Mouse (Mus musculus): ENCODE data around the gene Fabp3. TPM values are rescaled to one million over a fixed set of nuclear protein-coding genes. Genes with fewer than 3 reads are reported as not detected.

The Fabp3 gene
- polyA plus RNA-seq, 2 experiments: 0.15 to 0.22 TPM

DNA sequence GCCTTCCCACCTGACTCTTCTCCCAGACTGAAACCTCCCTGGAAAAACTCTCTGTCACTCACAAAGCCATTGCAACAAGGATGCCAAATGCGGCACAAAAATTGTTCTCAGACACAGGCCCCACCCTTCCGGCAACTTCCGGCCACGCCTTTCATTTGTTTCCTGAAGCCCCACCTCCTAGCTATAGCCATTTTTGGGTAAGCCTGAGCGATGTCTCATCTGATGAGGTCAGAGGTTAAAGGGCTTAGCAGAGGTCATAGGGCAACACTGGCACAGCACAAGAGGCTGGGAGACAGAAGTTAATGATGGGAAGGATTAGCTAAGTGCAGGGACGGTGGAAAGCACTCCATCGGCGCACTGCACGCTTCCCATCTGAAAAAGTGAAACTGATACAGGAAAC, 41.8 kb upstream of the Fabp3 start:
- Histone ChIP-seq H3K27ac (no peak overlapping the region), H3K4me1 (replicated peaks; ENCODE audit: control insufficient read depth in 2 of 2, insufficient read depth in 2 of 2, low read length in 1 of 2) (peaks cover 0 to 18% of the 10 kb centered on the region in 2 experiments; a peak in 3 of 4 replicates), H3K4me3 (ENCODE audit: insufficient read depth in 1 of 2, low read depth in 2 of 2, low read length in 2 of 2) (no peak overlapping the region), H3K4me2 (ENCODE audit: low read depth) (peak overlapping the region; percentile 31; the same call in 1 of the 2 replicates), H3K36me3 (replicated peaks; ENCODE audit: control insufficient read depth, insufficient read depth, low read depth) (no peaks in the 10 kb centered on the region), H3K27me3 (ENCODE audit: control insufficient read depth, insufficient read depth, low read length) (peaks cover 13% of the 10 kb centered on the region), H3K9ac (replicated peaks) (no peak overlapping the region), H3K9me3 (ENCODE audit: control insufficient read depth, low read length) (no peaks in the 10 kb centered on the region)
- no peak for ATAC-seq (ENCODE audit: insufficient read depth)
- no peak for DNase-seq (ENCODE audit: low read depth in 3 of 3, low spot score in 3 of 3)
- whole genome bisulfite sequencing (ENCODE audit: insufficient replicate concordance): 69% methylated on average over 9 of the region's 9 CpGs
- no peak for TF ChIP-seq EP300 (IDR thresholded peaks at IDR 0.05; ENCODE audit: low read depth)
- TF ChIP-seq CTCF (IDR thresholded peaks at IDR 0.05; ENCODE audit: low read depth): no peak

DNA sequence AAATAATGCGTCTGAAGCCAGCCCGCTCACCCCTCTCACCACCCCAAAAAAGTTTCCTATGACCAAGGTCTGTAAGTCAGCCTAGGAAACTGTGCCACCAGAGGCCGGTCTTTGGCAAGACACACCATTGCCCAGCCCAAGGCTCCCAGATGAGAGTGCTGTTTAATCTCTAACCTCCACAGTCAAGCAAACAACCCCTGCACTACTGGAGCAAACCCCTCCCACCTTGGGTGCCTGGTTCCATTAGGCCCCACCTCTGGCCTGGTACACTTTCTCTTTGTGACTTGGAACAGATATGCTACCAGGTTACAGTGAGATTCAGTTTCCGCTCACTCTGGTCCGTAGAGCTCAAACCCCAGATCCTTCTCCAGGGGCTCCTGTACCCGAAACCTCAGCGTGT, 41.3 kb upstream of the Fabp3 start:
- Histone ChIP-seq H3K4me3 (ENCODE audit: insufficient read depth in 1 of 2, low read depth in 2 of 2, low read length in 2 of 2) (no peak overlapping the region), H3K36me3 (replicated peaks; ENCODE audit: control insufficient read depth, insufficient read depth, low read depth) (no peaks in the 10 kb centered on the region), H3K27ac (no peak overlapping the region), H3K4me2 (ENCODE audit: low read depth) (0 out of 2 replicates have a peak overlapping the region, but pooled peaks have one; percentile 31), H3K27me3 (ENCODE audit: control insufficient read depth, insufficient read depth, low read length) (peaks cover 17% of the 10 kb centered on the region), H3K9me3 (ENCODE audit: control insufficient read depth, low read length) (no peaks in the 10 kb centered on the region), H3K4me1 (replicated peaks; ENCODE audit: control insufficient read depth in 2 of 2, insufficient read depth in 2 of 2, low read length in 1 of 2) (peaks cover 0 to 18% of the 10 kb centered on the region in 2 experiments; a peak in 3 of 4 replicates), H3K9ac (replicated peaks) (no peak overlapping the region)
- 66% methylated on average over 7 of the region's 7 CpGs for WGBS (ENCODE audit: insufficient replicate concordance)
- peak in 1 of 3 experiments; percentile 44 for DNase-seq (ENCODE audit: low read depth in 3 of 3, low spot score in 3 of 3)
- peak; percentile 34; the same call in 1 of the 2 replicates for ATAC-seq (ENCODE audit: insufficient read depth)
- TF ChIP-seq EP300 (IDR thresholded peaks at IDR 0.05; ENCODE audit: low read depth) (no peak), CTCF (IDR thresholded peaks at IDR 0.05; ENCODE audit: low read depth) (no peak)

DNA sequence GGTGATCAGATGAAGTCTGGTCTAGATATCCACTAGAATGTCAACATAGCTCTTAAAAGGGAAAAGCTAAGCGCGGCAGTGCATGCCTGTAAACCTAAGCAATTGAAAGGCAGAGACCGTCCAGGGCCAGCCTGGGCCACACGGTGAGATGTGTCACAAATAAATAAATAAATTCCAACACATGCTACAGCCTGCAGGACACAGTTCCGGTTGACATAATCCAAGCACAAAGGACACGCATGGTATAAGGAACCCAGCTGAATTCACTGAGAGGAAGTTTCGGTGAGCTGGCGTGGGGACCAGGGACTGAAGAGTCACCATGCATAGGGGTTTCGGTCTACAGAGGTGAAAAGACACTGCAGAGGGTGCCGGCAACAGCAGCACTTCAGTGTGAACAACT, 39.7 kb upstream of the Fabp3 start:
- Histone ChIP-seq H3K27ac (no peak overlapping the region), H3K4me2 (ENCODE audit: low read depth) (no peak overlapping the region), H3K4me3 (ENCODE audit: insufficient read depth in 1 of 2, low read depth in 2 of 2, low read length in 2 of 2) (no peak overlapping the region), H3K9ac (replicated peaks) (no peak overlapping the region), H3K4me1 (replicated peaks; ENCODE audit: control insufficient read depth in 2 of 2, insufficient read depth in 2 of 2, low read length in 1 of 2) (peaks cover 0 to 18% of the 10 kb centered on the region in 2 experiments; a peak in 3 of 4 replicates), H3K9me3 (ENCODE audit: control insufficient read depth, low read length) (no peaks in the 10 kb centered on the region), H3K27me3 (ENCODE audit: control insufficient read depth, insufficient read depth, low read length) (peaks cover 32% of the 10 kb centered on the region), H3K36me3 (replicated peaks; ENCODE audit: control insufficient read depth, insufficient read depth, low read depth) (no peaks in the 10 kb centered on the region)
- 71% methylated on average over 10 of the region's 10 CpGs for WGBS (ENCODE audit: insufficient replicate concordance)
- DNase-seq (ENCODE audit: low read depth in 3 of 3, low spot score in 3 of 3) (no peak), ATAC-seq (ENCODE audit: insufficient read depth) (no peak)
- no peak for TF ChIP-seq EP300 (IDR thresholded peaks at IDR 0.05; ENCODE audit: low read depth)
- no peak for TF ChIP-seq CTCF (IDR thresholded peaks at IDR 0.05; ENCODE audit: low read depth)

DNA sequence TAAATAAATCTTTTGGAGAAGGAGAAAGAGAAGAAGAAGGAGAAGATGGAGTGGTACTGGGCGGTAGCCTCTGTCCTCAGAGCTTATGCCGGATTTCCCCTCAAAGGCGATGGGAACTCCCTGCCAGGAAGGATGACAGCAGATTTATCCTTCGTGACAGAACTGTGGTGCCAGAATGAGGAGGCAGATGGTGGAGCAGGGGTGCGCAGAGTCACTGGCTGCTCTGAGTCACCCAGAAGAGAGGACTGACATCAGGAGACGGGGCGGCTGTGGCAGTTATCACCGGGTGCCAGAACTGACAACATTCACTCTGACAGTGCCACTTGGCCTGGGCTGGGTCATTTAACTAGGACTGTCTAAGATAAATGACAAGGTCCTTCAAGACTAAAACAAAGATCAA, 38.3 kb upstream of the Fabp3 start:
- Histone ChIP-seq H3K4me2 (ENCODE audit: low read depth) (no peak overlapping the region), H3K4me3 (ENCODE audit: insufficient read depth in 1 of 2, low read depth in 2 of 2, low read length in 2 of 2) (no peak overlapping the region), H3K27me3 (ENCODE audit: control insufficient read depth, insufficient read depth, low read length) (peaks cover 40% of the 10 kb centered on the region), H3K9ac (replicated peaks) (no peak overlapping the region), H3K36me3 (replicated peaks; ENCODE audit: control insufficient read depth, insufficient read depth, low read depth) (no peaks in the 10 kb centered on the region), H3K27ac (no peak overlapping the region), H3K9me3 (ENCODE audit: control insufficient read depth, low read length) (no peaks in the 10 kb centered on the region), H3K4me1 (replicated peaks; ENCODE audit: control insufficient read depth in 2 of 2, insufficient read depth in 2 of 2, low read length in 1 of 2) (peaks cover 0 to 18% of the 10 kb centered on the region in 2 experiments; a peak in 3 of 4 replicates)
- ATAC-seq (ENCODE audit: insufficient read depth): peak; percentile 73; the same call in 1 of the 2 replicates
- TF ChIP-seq EP300 (IDR thresholded peaks at IDR 0.05; ENCODE audit: low read depth) (no peak), CTCF (IDR thresholded peaks at IDR 0.05; ENCODE audit: low read depth) (no peak)
- 53% methylated on average over 8 of the region's 8 CpGs for WGBS (ENCODE audit: insufficient replicate concordance)
- DNase-seq (ENCODE audit: low read depth in 3 of 3, low spot score in 3 of 3): peak in 2 of 3 experiments; percentile 45 to 64

DNA sequence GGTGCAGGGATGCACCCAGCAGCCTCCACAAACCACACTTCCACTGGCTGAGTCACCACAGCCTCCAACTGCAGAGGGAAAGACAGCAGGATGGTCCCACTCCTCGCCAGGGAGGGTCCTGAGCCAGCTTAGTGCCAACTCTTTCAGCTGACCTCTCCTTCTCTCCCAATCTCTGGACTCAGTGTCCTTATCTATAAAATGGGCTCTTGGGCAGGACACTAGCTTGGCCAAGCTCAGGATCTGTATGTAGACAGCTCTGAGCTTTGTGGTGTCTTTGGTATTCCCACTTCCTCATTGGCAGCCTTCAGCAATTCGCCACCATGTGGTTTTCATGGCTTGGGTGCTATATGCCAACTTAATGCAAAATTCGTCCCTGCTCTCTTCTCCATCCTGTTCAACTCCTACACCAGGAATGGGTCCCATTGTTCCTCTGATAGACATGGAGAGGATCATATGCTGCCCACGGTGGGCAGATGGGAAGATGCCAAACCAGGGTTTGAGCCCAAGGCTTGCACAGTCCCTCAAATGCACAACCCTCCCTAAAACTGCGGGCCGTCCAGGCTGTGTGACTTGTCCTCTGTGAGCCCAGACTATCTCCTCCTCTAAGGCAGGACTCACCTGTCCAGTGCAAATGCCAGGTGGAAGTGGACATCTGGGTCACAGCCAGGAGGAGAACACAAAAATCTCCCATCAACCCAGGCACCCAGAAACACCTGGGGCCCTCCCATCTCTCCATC, 37.6 kb upstream of the Fabp3 start:
- no peak overlapping the region for H3K9ac ChIP-seq (replicated peaks)
- TF ChIP-seq CTCF (IDR thresholded peaks at IDR 0.05; ENCODE audit: low read depth): no peak
- no peak for TF ChIP-seq EP300 (IDR thresholded peaks at IDR 0.05; ENCODE audit: low read depth)
- no peak for DNase-seq (ENCODE audit: low read depth in 3 of 3, low spot score in 3 of 3)
- H3K4me3 ChIP-seq (ENCODE audit: insufficient read depth in 1 of 2, low read depth in 2 of 2, low read length in 2 of 2): no peak overlapping the region
- H3K27me3 ChIP-seq (ENCODE audit: control insufficient read depth, insufficient read depth, low read length): peaks cover 47% of the 10 kb centered on the region
- no peak overlapping the region for H3K27ac ChIP-seq
- no peaks in the 10 kb centered on the region for H3K9me3 ChIP-seq (ENCODE audit: control insufficient read depth, low read length)
- ATAC-seq (ENCODE audit: insufficient read depth): no peak
- H3K4me1 ChIP-seq (replicated peaks; ENCODE audit: control insufficient read depth in 2 of 2, insufficient read depth in 2 of 2, low read length in 1 of 2): peaks cover 0 to 18% of the 10 kb centered on the region in 2 experiments; a peak in 3 of 4 replicates
- no peak overlapping the region for H3K4me2 ChIP-seq (ENCODE audit: low read depth)
- no peaks in the 10 kb centered on the region for H3K36me3 ChIP-seq (replicated peaks; ENCODE audit: control insufficient read depth, insufficient read depth, low read depth)
- 46% methylated on average over 6 of the region's 6 CpGs for WGBS (ENCODE audit: insufficient replicate concordance)
